Mouse (Mus musculus): ENCODE measurements around the gene Tmem129.

Tmem129 gene

GRCm38 (mm10) chr5:33657787-33658663 is at the start of gene Tmem129, which contains the start of gene Tacc3:
Tmem129 (minus strand) TSS chr5:33658416.
Tacc3 (plus strand) TSS chr5:33658128.
- DNase-seq (ENCODE audit: low spot score) = peak; percentile 97

GRCm38 (mm10) chr5:33707163-33707562 is 48.9 kb upstream of the Tmem129 start:
- no peak for DNase-seq (ENCODE audit: low spot score)

GRCm38 (mm10) chr5:33706350-33706629 is 48.1 kb upstream of the Tmem129 start:
- no peak for DNase-seq (ENCODE audit: low spot score)

GRCm38 (mm10) chr5:33705612-33706349 is 47.6 kb upstream of the Tmem129 start:
- DNase-seq (ENCODE audit: low spot score) = no peak

GRCm38 (mm10) chr5:33704945-33705611 is 46.9 kb upstream of the Tmem129 start:
- peak; percentile 27 for DNase-seq (ENCODE audit: low spot score)

GRCm38 (mm10) chr5:33703999-33704398 is 45.8 kb upstream of the Tmem129 start:
- no peak for DNase-seq (ENCODE audit: low spot score)

GRCm38 (mm10) chr5:33701832-33702231 is 43.6 kb upstream of the Tmem129 start:
- DNase-seq (ENCODE audit: low spot score) = no peak

GRCm38 (mm10) chr5:33700010-33700409 is 41.8 kb upstream of the Tmem129 start:
- no peak for DNase-seq (ENCODE audit: low spot score)

- DNase-seq (ENCODE audit: low spot score) = no peak
Observed at GRCm38 (mm10) chr5:33698669-33699068, 40.5 kb upstream of the Tmem129 start.

GRCm38 (mm10) chr5:33697947-33698512 is 39.8 kb upstream of the Tmem129 start:
- DNase-seq (ENCODE audit: low spot score) = peak; percentile 37

GRCm38 (mm10) chr5:33697534-33697933 is 39.3 kb upstream of the Tmem129 start:
- DNase-seq (ENCODE audit: low spot score) = no peak

- no peak for DNase-seq (ENCODE audit: low spot score)
Observed at GRCm38 (mm10) chr5:33696430-33696829, 38.2 kb upstream of the Tmem129 start.

GRCm38 (mm10) chr5:33695718-33696121 is 37.5 kb upstream of the Tmem129 start:
- no peak for DNase-seq (ENCODE audit: low spot score)

- no peak for DNase-seq (ENCODE audit: low spot score)
Observed at GRCm38 (mm10) chr5:33694848-33695717, 36.9 kb upstream of the Tmem129 start.

- DNase-seq (ENCODE audit: low spot score) = no peak
Observed at GRCm38 (mm10) chr5:33694461-33694847, 36.2 kb upstream of the Tmem129 start.

GRCm38 (mm10) chr5:33692393-33692792 is 34.2 kb upstream of the Tmem129 start:
- no peak for DNase-seq (ENCODE audit: low spot score)

GRCm38 (mm10) chr5:33689852-33690645 is 31.8 kb upstream of the Tmem129 start:
- DNase-seq (ENCODE audit: low spot score) = no peak

- DNase-seq (ENCODE audit: low spot score) = no peak
Observed at GRCm38 (mm10) chr5:33689221-33689844, 31.1 kb upstream of the Tmem129 start.

GRCm38 (mm10) chr5:33688278-33689220 is 30.3 kb upstream of the Tmem129 start:
- DNase-seq (ENCODE audit: low spot score) = no peak
